Mouse (Mus musculus) midbrain, embryonic 10.5 days (tissue): ENCODE measurements around the gene Nin. TPM values are rescaled to one million over a fixed set of nuclear protein-coding genes. Genes with fewer than 3 reads are reported as not detected.
A peak's percentile ranks its signal among the peaks of the same experiment; 100 is the strongest.

Experiments
- DNase-seq: peaks from one replicate; pipeline ENCODE4 v3.0.0-alpha.2; 2017; ENCODE audit warnings: low spot score
- H3K27ac ChIP-seq: fragments of 300-500 bp; sonication (generic); replicated peaks from 2 replicates; pipeline ENCODE4 v1.5.1; 2016; ENCODE audit warnings: mild to moderate bottlenecking
- H3K27me3 ChIP-seq: fragments of 300-500 bp; sonication (generic); 2 replicates; pipeline ENCODE4 v1.6.1; 2016; ENCODE audit warnings: low read depth, mild to moderate bottlenecking; ENCODE audit not compliant: poor library complexity, severe bottlenecking
- H3K36me3 ChIP-seq: fragments of 300-500 bp; sonication (generic); 2 replicates; pipeline ENCODE4 v1.6.1; 2016; ENCODE audit warnings: mild to moderate bottlenecking, moderate library complexity
- H3K4me1 ChIP-seq: fragments of 300-500 bp; sonication (generic); 2 replicates; pipeline ENCODE4 v1.6.1; 2016
- H3K4me3 ChIP-seq: fragments of 300-500 bp; sonication (generic); 2 replicates; pipeline ENCODE4 v1.5.1; 2016; ENCODE audit warnings: mild to moderate bottlenecking, moderate library complexity
- H3K9me3 ChIP-seq: fragments of 300-500 bp; sonication (generic); replicated peaks from 2 replicates; pipeline ENCODE4 v1.6.1; 2016; ENCODE audit warnings: mild to moderate bottlenecking
- WGBS: fragments of 180-500 bp; shearing (Covaris S2); methylation state at CpG from one replicate; pipeline ENCODE4 v1.1.7; 2016; 5-methylcytosine and 5-hydroxymethylcytosine counted together
- polyA plus RNA-seq: library from polyadenylated mRNA; unstranded; fragments of >200 nt; fragmentation: Nextera tagmentation; extraction: Ambion mirVana; gene quantifications from 2 replicates; pipeline ENCODE4 v1.2.1, GENCODE M21; 2016

Gene Nin
- polyA plus RNA-seq, 1 experiment from 2014 or later: 9.4 TPM

GRCm38 (mm10) chr12:70068647-70069257 is 44.8 kb downstream of the Nin start:
- Histone ChIP-seq H3K9me3 (no peaks in the 10 kb centered on the region), H3K4me1 (peaks cover 42% of the 10 kb centered on the region), H3K36me3 (no peaks in the 10 kb centered on the region; the same call in 1 of the 2 replicates), H3K27me3 (no peaks in the 10 kb centered on the region), H3K4me3 (no peak overlapping the region), H3K27ac (peak overlapping the region; percentile 73)
- WGBS: 21% methylated on average over 6 of the region's 6 CpGs
- DNase-seq: no peak

- 56% methylated on average over 9 of the region's 9 CpGs for WGBS
- Histone ChIP-seq H3K4me1 (peaks cover 42% of the 10 kb centered on the region), H3K9me3 (no peaks in the 10 kb centered on the region), H3K27ac (peak overlapping the region; percentile 33; the same call in 1 of the 2 replicates), H3K27me3 (no peaks in the 10 kb centered on the region), H3K4me3 (no peak overlapping the region), H3K36me3 (no peaks in the 10 kb centered on the region; the same call in 1 of the 2 replicates)
- DNase-seq: no peak
These were observed 45.7 kb downstream of the Nin start for GRCm38 (mm10) chr12:70067849-70068248.

- H3K4me3 ChIP-seq: no peak overlapping the region
- peaks cover 12% of the 10 kb centered on the region for H3K4me1 ChIP-seq
- H3K27me3 ChIP-seq: no peaks in the 10 kb centered on the region
- H3K36me3 ChIP-seq: peaks cover 9% of the 10 kb centered on the region
- DNase-seq: peak; percentile 39
- H3K9me3 ChIP-seq: no peaks in the 10 kb centered on the region
- WGBS: 51% methylated on average over 3 of the region's 3 CpGs
- H3K27ac ChIP-seq: no peak overlapping the region
These were observed 51.4 kb downstream of the Nin start for GRCm38 (mm10) chr12:70062114-70062513.

- no peaks in the 10 kb centered on the region for H3K9me3 ChIP-seq
- peaks cover 33% of the 10 kb centered on the region for H3K36me3 ChIP-seq
- DNase-seq: no peak
- H3K4me1 ChIP-seq: peaks cover 12% of the 10 kb centered on the region
- H3K27ac ChIP-seq: no peak overlapping the region
- H3K27me3 ChIP-seq: no peaks in the 10 kb centered on the region
- 74% methylated on average over 14 of the region's 14 CpGs for WGBS
- no peak overlapping the region for H3K4me3 ChIP-seq
These were observed 54.3 kb downstream of the Nin start for GRCm38 (mm10) chr12:70058956-70059851.

- WGBS: 65% methylated on average over 7 of the region's 7 CpGs
- Histone ChIP-seq H3K27me3 (no peaks in the 10 kb centered on the region), H3K36me3 (peaks cover 67% of the 10 kb centered on the region)
These were observed 62.8 kb downstream of the Nin start for GRCm38 (mm10) chr12:70050699-70051098.

GRCm38 (mm10) chr12:70048741-70049140 is 64.8 kb downstream of the Nin start:
- H3K9me3 ChIP-seq: no peaks in the 10 kb centered on the region
- H3K4me3 ChIP-seq: no peak overlapping the region
- no peak for DNase-seq
- no peak overlapping the region for H3K27ac ChIP-seq
- no peaks in the 10 kb centered on the region for H3K27me3 ChIP-seq
- H3K4me1 ChIP-seq: 0 out of 2 replicates have a peak, but pooled peaks cover 4% of the 10 kb centered on the region
- peaks cover 67% of the 10 kb centered on the region for H3K36me3 ChIP-seq
- WGBS: 84% methylated on average over 9 of the region's 9 CpGs

More at GRCm38 (mm10) chr12:70050699-70051098, 62.8 kb downstream of the Nin start:
- Histone ChIP-seq H3K9me3 (no peaks in the 10 kb centered on the region), H3K4me1 (peaks cover 4% of the 10 kb centered on the region; the same call in 1 of the 2 replicates), H3K4me3 (no peak overlapping the region), H3K27ac (no peak overlapping the region)
- no peak for DNase-seq

GRCm38 (mm10) chr12:70047281-70047680 is 66.2 kb downstream of the Nin start:
- DNase-seq: no peak
- peaks cover 73% of the 10 kb centered on the region for H3K36me3 ChIP-seq
- 90% methylated on average over 7 of the region's 7 CpGs for WGBS

GRCm38 (mm10) chr12:70044353-70044752 is 69.2 kb downstream of the Nin start:
- peaks cover 64% of the 10 kb centered on the region for H3K36me3 ChIP-seq
- no peaks in the 10 kb centered on the region for H3K9me3 ChIP-seq
- 76% methylated on average over 4 of the region's 4 CpGs for WGBS
- H3K4me1 ChIP-seq: no peaks in the 10 kb centered on the region
- no peaks in the 10 kb centered on the region for H3K27me3 ChIP-seq
- no peak for DNase-seq
- H3K4me3 ChIP-seq: no peak overlapping the region
- no peak overlapping the region for H3K27ac ChIP-seq

More at GRCm38 (mm10) chr12:70047281-70047680, 66.2 kb downstream of the Nin start:
- no peaks in the 10 kb centered on the region for H3K27me3 ChIP-seq
- H3K27ac ChIP-seq: no peak overlapping the region
- no peaks in the 10 kb centered on the region for H3K9me3 ChIP-seq
- no peak overlapping the region for H3K4me3 ChIP-seq
- H3K4me1 ChIP-seq: 0 out of 2 replicates have a peak, but pooled peaks cover 4% of the 10 kb centered on the region

GRCm38 (mm10) chr12:70043421-70043820 is 70.1 kb downstream of the Nin start:
- DNase-seq: no peak

GRCm38 (mm10) chr12:70040981-70041380 is 72.5 kb downstream of the Nin start:
- Histone ChIP-seq H3K4me1 (no peaks in the 10 kb centered on the region), H3K4me3 (no peak overlapping the region), H3K36me3 (peaks cover 63% of the 10 kb centered on the region), H3K27ac (no peak overlapping the region), H3K9me3 (no peaks in the 10 kb centered on the region; the same call in 1 of the 2 replicates), H3K27me3 (no peaks in the 10 kb centered on the region)
- no peak for DNase-seq
- 81% methylated on average over 6 of the region's 6 CpGs for WGBS

More at GRCm38 (mm10) chr12:70043421-70043820, 70.1 kb downstream of the Nin start:
- Histone ChIP-seq H3K9me3 (no peaks in the 10 kb centered on the region; the same call in 1 of the 2 replicates), H3K4me3 (no peak overlapping the region), H3K27me3 (no peaks in the 10 kb centered on the region), H3K36me3 (peaks cover 65% of the 10 kb centered on the region), H3K4me1 (no peaks in the 10 kb centered on the region), H3K27ac (0 out of 2 replicates have a peak overlapping the region, but pooled peaks have one; percentile 14)
- 93% methylated on average over 13 of the region's 13 CpGs for WGBS

- 95% methylated on average over 19 of the region's 19 CpGs for WGBS
- Histone ChIP-seq H3K27me3 (no peaks in the 10 kb centered on the region), H3K4me1 (no peaks in the 10 kb centered on the region), H3K9me3 (no peaks in the 10 kb centered on the region; the same call in 1 of the 2 replicates), H3K4me3 (no peak overlapping the region), H3K27ac (no peak overlapping the region), H3K36me3 (peaks cover 44% of the 10 kb centered on the region)
- DNase-seq: no peak
These were observed 76.7 kb downstream of the Nin start for GRCm38 (mm10) chr12:70036722-70037305.

- no peak for DNase-seq
- no peaks in the 10 kb centered on the region for H3K9me3 ChIP-seq
- H3K36me3 ChIP-seq: peaks cover 65% of the 10 kb centered on the region
- H3K4me3 ChIP-seq: no peak overlapping the region
- H3K4me1 ChIP-seq: no peaks in the 10 kb centered on the region
- no peaks in the 10 kb centered on the region for H3K27me3 ChIP-seq
- no peak overlapping the region for H3K27ac ChIP-seq
These were observed 87.3 kb downstream of the Nin start for GRCm38 (mm10) chr12:70026233-70026632.
